Mouse (Mus musculus) midbrain, embryonic 13.5 days (tissue): ENCODE measurements around the gene Mcur1. TPM values are rescaled to one million over a fixed set of nuclear protein-coding genes. Genes with fewer than 3 reads are reported as not detected.

Source experiments
- ATAC-seq: fragments of 200-750 bp; cut with Nextera tagmentation; 2 replicates; pipeline ENCODE4 v1.8.0; 2017; ENCODE audit warnings: mild to moderate bottlenecking, moderate TSS enrichment, moderate library complexity
- H3K27ac ChIP-seq: fragments of 300-500 bp; sonication (generic); 2 replicates; pipeline ENCODE4 v1.5.1; 2015; ENCODE audit warnings: inconsistent platforms, mild to moderate bottlenecking, moderate library complexity
- H3K27me3 ChIP-seq: fragments of 300-500 bp; sonication (generic); 2 replicates; pipeline ENCODE4 v1.6.1; 2015; ENCODE audit warnings: mild to moderate bottlenecking, inconsistent platforms
- H3K36me3 ChIP-seq: fragments of 300-500 bp; sonication (generic); 2 replicates; pipeline ENCODE4 v1.6.1; 2015; ENCODE audit warnings: mild to moderate bottlenecking, inconsistent platforms
- H3K4me1 ChIP-seq: fragments of 300-500 bp; sonication (generic); replicated peaks from 2 replicates; pipeline ENCODE4 v1.6.1; 2015; ENCODE audit warnings: inconsistent platforms
- H3K4me2 ChIP-seq: fragments of 300-500 bp; sonication (generic); replicated peaks from 2 replicates; pipeline ENCODE4 v1.6.1; 2015; ENCODE audit warnings: moderate library complexity, mild to moderate bottlenecking, inconsistent platforms
- H3K4me3 ChIP-seq: fragments of 300-500 bp; sonication (generic); replicated peaks from 2 replicates; pipeline ENCODE4 v1.5.1; 2015; ENCODE audit warnings: mild to moderate bottlenecking, inconsistent platforms
- H3K9ac ChIP-seq: fragments of 300-500 bp; sonication (generic); replicated peaks from 2 replicates; pipeline ENCODE4 v1.6.1; 2015; ENCODE audit warnings: mild to moderate bottlenecking, inconsistent platforms
- H3K9me3 ChIP-seq: fragments of 300-500 bp; sonication (generic); 2 replicates; pipeline ENCODE4 v1.6.1; 2016; ENCODE audit warnings: mild to moderate bottlenecking, inconsistent platforms
- WGBS: fragments of 180-500 bp; shearing (Covaris S2); methylation state at CpG from one replicate; pipeline ENCODE4 v1.1.7; 2015; 5-methylcytosine and 5-hydroxymethylcytosine counted together
- polyA plus RNA-seq: library from polyadenylated mRNA; unstranded; fragments of >200 nt; fragmentation: Nextera tagmentation; extraction: Ambion mirVana; gene quantifications from 2 replicates; pipeline ENCODE4 v1.2.1, GENCODE M21; 2015

Mcur1 gene
- polyA plus RNA-seq, 1 experiment from 2014 or later = 8.2 TPM

- peaks cover 15% of the 10 kb centered on the region for H3K36me3 ChIP-seq
- no peaks in the 10 kb centered on the region for H3K9me3 ChIP-seq
- 90% methylated on average over 14 of the region's 14 CpGs for WGBS
- no peak overlapping the region for H3K4me2 ChIP-seq
- no peak overlapping the region for H3K9ac ChIP-seq
- no peaks in the 10 kb centered on the region for H3K27me3 ChIP-seq
- peaks cover 15% of the 10 kb centered on the region; the same call in 1 of the 2 replicates for H3K4me1 ChIP-seq
- no peak for ATAC-seq
- no peak overlapping the region for H3K4me3 ChIP-seq
- H3K27ac ChIP-seq = no peak overlapping the region
Observed at GRCm38 (mm10) chr13:43540205-43540815, 19.7 kb downstream of the Mcur1 start.

- no peak overlapping the region for H3K9ac ChIP-seq
- H3K4me2 ChIP-seq = no peak overlapping the region
- H3K27me3 ChIP-seq = no peaks in the 10 kb centered on the region
- H3K4me3 ChIP-seq = no peak overlapping the region
- 90% methylated on average over 3 of the region's 3 CpGs for WGBS
- H3K27ac ChIP-seq = no peak overlapping the region
- peaks cover 15% of the 10 kb centered on the region; the same call in 1 of the 2 replicates for H3K4me1 ChIP-seq
- ATAC-seq = no peak
- H3K9me3 ChIP-seq = no peaks in the 10 kb centered on the region
- H3K36me3 ChIP-seq = peaks cover 7% of the 10 kb centered on the region
Observed at GRCm38 (mm10) chr13:43539409-43539808, 20.6 kb downstream of the Mcur1 start.

GRCm38 (mm10) chr13:43537854-43538253 lies 22.1 kb downstream of the Mcur1 start:
- peaks cover 25% of the 10 kb centered on the region; the same call in 1 of the 2 replicates for H3K4me1 ChIP-seq
- no peaks in the 10 kb centered on the region for H3K36me3 ChIP-seq
- no peaks in the 10 kb centered on the region for H3K27me3 ChIP-seq
- WGBS = 83% methylated on average over 6 of the region's 6 CpGs
- H3K9me3 ChIP-seq = no peaks in the 10 kb centered on the region
- H3K27ac ChIP-seq = no peak overlapping the region
- ATAC-seq = no peak
- no peak overlapping the region for H3K4me2 ChIP-seq
- no peak overlapping the region for H3K9ac ChIP-seq
- H3K4me3 ChIP-seq = no peak overlapping the region

- no peak overlapping the region for H3K9ac ChIP-seq
- ATAC-seq = no peak
- H3K9me3 ChIP-seq = no peaks in the 10 kb centered on the region
- WGBS = 83% methylated on average over 4 of the region's 4 CpGs
- no peak overlapping the region for H3K4me2 ChIP-seq
- H3K36me3 ChIP-seq = no peaks in the 10 kb centered on the region
- H3K4me3 ChIP-seq = no peak overlapping the region
- H3K27ac ChIP-seq = no peak overlapping the region
- peaks cover 36% of the 10 kb centered on the region for H3K4me1 ChIP-seq
- no peaks in the 10 kb centered on the region for H3K27me3 ChIP-seq
Observed at GRCm38 (mm10) chr13:43534015-43534414, 26.0 kb downstream of the Mcur1 start.

GRCm38 (mm10) chr13:43530832-43531693 lies 28.9 kb downstream of the Mcur1 start:
- H3K4me3 ChIP-seq = 0 out of 2 replicates have a peak overlapping the region, but pooled peaks have one; percentile 0
- H3K27me3 ChIP-seq = no peaks in the 10 kb centered on the region
- H3K36me3 ChIP-seq = no peaks in the 10 kb centered on the region
- H3K4me2 ChIP-seq = peak overlapping the region; percentile 26
- peak; percentile 96 for ATAC-seq
- H3K4me1 ChIP-seq = peaks cover 36% of the 10 kb centered on the region
- no peak overlapping the region for H3K9ac ChIP-seq
- WGBS = 6% methylated on average over 13 of the region's 13 CpGs
- peak overlapping the region; percentile 87 for H3K27ac ChIP-seq
- no peaks in the 10 kb centered on the region for H3K9me3 ChIP-seq

GRCm38 (mm10) chr13:43530129-43530831 lies 29.7 kb downstream of the Mcur1 start:
- Histone ChIP-seq H3K4me1 (peaks cover 43% of the 10 kb centered on the region), H3K9me3 (no peaks in the 10 kb centered on the region), H3K9ac (0 out of 2 replicates have a peak overlapping the region, but pooled peaks have one; percentile 16), H3K27ac (peak overlapping the region; percentile 87), H3K4me3 (no peak overlapping the region), H3K4me2 (peak overlapping the region; percentile 26), H3K27me3 (no peaks in the 10 kb centered on the region), H3K36me3 (no peaks in the 10 kb centered on the region)
- WGBS = 56% methylated on average over 14 of the region's 14 CpGs
- ATAC-seq = no peak

GRCm38 (mm10) chr13:43526289-43526688 lies 33.7 kb downstream of the Mcur1 start:
- Histone ChIP-seq H3K9ac (no peak overlapping the region), H3K9me3 (0 out of 2 replicates have a peak, but pooled peaks cover 2% of the 10 kb centered on the region), H3K4me3 (no peak overlapping the region), H3K4me2 (no peak overlapping the region), H3K27ac (no peak overlapping the region), H3K27me3 (no peaks in the 10 kb centered on the region), H3K36me3 (no peaks in the 10 kb centered on the region), H3K4me1 (peaks cover 38% of the 10 kb centered on the region)
- WGBS = 86% methylated on average over 5 of the region's 5 CpGs
- ATAC-seq = no peak

- ATAC-seq = peak; percentile 19; the same call in 1 of the 2 replicates
- H3K4me1 ChIP-seq = peaks cover 31% of the 10 kb centered on the region
- H3K27ac ChIP-seq = peak overlapping the region; percentile 61
Observed at GRCm38 (mm10) chr13:43525363-43526134, 34.4 kb downstream of the Mcur1 start.

GRCm38 (mm10) chr13:43524491-43525362 lies 35.3 kb downstream of the Mcur1 start:
- Histone ChIP-seq H3K27me3 (no peaks in the 10 kb centered on the region), H3K36me3 (no peaks in the 10 kb centered on the region), H3K9ac (no peak overlapping the region), H3K9me3 (0 out of 2 replicates have a peak, but pooled peaks cover 2% of the 10 kb centered on the region), H3K27ac (peak overlapping the region; percentile 61), H3K4me1 (peaks cover 23% of the 10 kb centered on the region), H3K4me3 (no peak overlapping the region), H3K4me2 (no peak overlapping the region)
- peak; percentile 63; the same call in 1 of the 2 replicates for ATAC-seq
- 59% methylated on average over 16 of the region's 16 CpGs for WGBS

More at GRCm38 (mm10) chr13:43525363-43526134, 34.4 kb downstream of the Mcur1 start:
- Histone ChIP-seq H3K27me3 (no peaks in the 10 kb centered on the region), H3K4me2 (no peak overlapping the region), H3K9ac (0 out of 2 replicates have a peak overlapping the region, but pooled peaks have one; percentile 29), H3K4me3 (no peak overlapping the region), H3K9me3 (0 out of 2 replicates have a peak, but pooled peaks cover 2% of the 10 kb centered on the region), H3K36me3 (no peaks in the 10 kb centered on the region)
- 42% methylated on average over 16 of the region's 16 CpGs for WGBS

GRCm38 (mm10) chr13:43523906-43524480 lies 36.0 kb downstream of the Mcur1 start:
- H3K4me2 ChIP-seq = no peak overlapping the region
- peaks cover 23% of the 10 kb centered on the region for H3K4me1 ChIP-seq
- H3K9me3 ChIP-seq = 0 out of 2 replicates have a peak, but pooled peaks cover 2% of the 10 kb centered on the region
- WGBS = 52% methylated on average over 7 of the region's 7 CpGs
- ATAC-seq = no peak
- no peaks in the 10 kb centered on the region for H3K36me3 ChIP-seq
- H3K27ac ChIP-seq = no peak overlapping the region
- H3K27me3 ChIP-seq = no peaks in the 10 kb centered on the region
- H3K4me3 ChIP-seq = no peak overlapping the region
- no peak overlapping the region for H3K9ac ChIP-seq
